Mouse (Mus musculus) midbrain, postnatal 0 days (tissue): ENCODE results near the gene Epas1. TPM values are rescaled to one million over a fixed set of nuclear protein-coding genes. Genes with fewer than 3 reads are reported as not detected.

ENCODE experiments used
- ATAC-seq: fragments of 200-750 bp; cut with Nextera tagmentation; 2 replicates; pipeline ENCODE4 v1.8.0; 2017; ENCODE audit warnings: moderate number of reproducible peaks, mild to moderate bottlenecking, moderate TSS enrichment, moderate library complexity; ENCODE audit not compliant: low FRiP score
- DNase-seq: peaks from one replicate; pipeline ENCODE4 v3.0.0-alpha.2; 2015; ENCODE audit warnings: low spot score
- H3K27ac ChIP-seq: fragments of 300-500 bp; sonication (generic); 2 replicates; pipeline ENCODE4 v1.5.1; 2014; ENCODE audit warnings: low read depth, mild to moderate bottlenecking, low read length, mixed read lengths
- H3K27me3 ChIP-seq: fragments of 300-500 bp; sonication (generic); 2 replicates; pipeline ENCODE4 v1.6.1; 2014; ENCODE audit warnings: low read length, control low read depth, mixed read lengths; ENCODE audit not compliant: insufficient read depth
- H3K36me3 ChIP-seq: fragments of 300-500 bp; sonication (generic); 2 replicates; pipeline ENCODE4 v1.6.1; 2014; ENCODE audit warnings: low read length, control low read depth, mixed read lengths; ENCODE audit not compliant: insufficient read depth
- H3K4me1 ChIP-seq: fragments of 300-500 bp; sonication (generic); 2 replicates; pipeline ENCODE4 v1.6.1; 2014; ENCODE audit warnings: mild to moderate bottlenecking, control low read depth, antibody characterized with exemption, low read length, mixed read lengths; ENCODE audit not compliant: insufficient read depth
- H3K4me2 ChIP-seq: fragments of 300-500 bp; sonication (generic); 2 replicates; pipeline ENCODE4 v1.6.1; 2014; ENCODE audit warnings: low read depth, mild to moderate bottlenecking, low read length, mixed read lengths; ENCODE audit not compliant: poor library complexity, severe bottlenecking
- H3K4me3 ChIP-seq: fragments of 300-500 bp; sonication (generic); 2 replicates; pipeline ENCODE4 v1.5.1; 2014; ENCODE audit warnings: low read depth, mild to moderate bottlenecking, low read length, moderate library complexity
- H3K9ac ChIP-seq: fragments of 300-500 bp; sonication (generic); replicated peaks from 2 replicates; pipeline ENCODE4 v1.6.1; 2014; ENCODE audit warnings: mild to moderate bottlenecking, low read length, moderate library complexity, mixed read lengths; ENCODE audit not compliant: poor library complexity, severe bottlenecking
- H3K9me3 ChIP-seq: fragments of 300-500 bp; sonication (generic); 2 replicates; pipeline ENCODE4 v1.6.1; 2016; ENCODE audit warnings: low read length, control low read depth
- CTCF ChIP-seq: IDR thresholded peaks from 2 replicates; pipeline ENCODE4 v1.5.1; 2016; ENCODE audit warnings: antibody characterized with exemption, mild to moderate bottlenecking
- WGBS: fragments of 180-500 bp; shearing (Covaris S2); extraction: QIAGEN DNeasy Blood & Tissue Kit; methylation state at CpG from one replicate; pipeline ENCODE4 v1.1.7; 2014; 5-methylcytosine and 5-hydroxymethylcytosine counted together
- polyA plus RNA-seq: library from polyadenylated mRNA; unstranded; fragments of >200 nt; fragmentation: Nextera tagmentation; extraction: Ambion mirVana; gene quantifications from 2 replicates; pipeline ENCODE4 v1.2.1, GENCODE M21; 2015
- total RNA-seq: library from RNA; depleted of rRNA; stranded (reverse); fragments of >200 nt; gene quantifications from 2 replicates; pipeline ENCODE4 v1.2.3, GENCODE M21; 2014

The Epas1 gene
- total and polyA plus RNA-seq, 2 experiments from 2014 or later = 6.3 to 17.5 TPM

GRCm38 (mm10) chr17:86779191-86780130 lies 26.0 kb downstream of the Epas1 start:
- TF ChIP-seq CTCF = 0 out of 2 replicates have a peak, but pooled peaks have one; percentile 0
- no peak for ATAC-seq
- Histone ChIP-seq H3K4me3 (no peak overlapping the region), H3K27me3 (0 out of 2 replicates have a peak, but pooled peaks cover 3% of the 10 kb centered on the region), H3K9ac (no peak overlapping the region), H3K36me3 (no peaks in the 10 kb centered on the region), H3K4me2 (no peak overlapping the region), H3K9me3 (no peaks in the 10 kb centered on the region), H3K4me1 (peaks cover 6% of the 10 kb centered on the region; the same call in 1 of the 2 replicates), H3K27ac (no peak overlapping the region)
- WGBS = 63% methylated on average over 15 of the region's 15 CpGs
- DNase-seq = peak; percentile 7

- H3K9ac ChIP-seq = no peak overlapping the region
- ATAC-seq (no peak), DNase-seq (no peak)
- H3K4me3 ChIP-seq = no peak overlapping the region
- H3K27me3 ChIP-seq = 0 out of 2 replicates have a peak, but pooled peaks cover 3% of the 10 kb centered on the region
- H3K27ac ChIP-seq = no peak overlapping the region
- no peak for TF ChIP-seq CTCF
- H3K4me2 ChIP-seq = no peak overlapping the region
- peaks cover 6% of the 10 kb centered on the region; the same call in 1 of the 2 replicates for H3K4me1 ChIP-seq
- H3K9me3 ChIP-seq = no peaks in the 10 kb centered on the region
- no peaks in the 10 kb centered on the region for H3K36me3 ChIP-seq
- WGBS = 46% methylated on average over 6 of the region's 6 CpGs
Observed at GRCm38 (mm10) chr17:86780708-86781318, 27.3 kb downstream of the Epas1 start.

- no peak for ATAC-seq
- Histone ChIP-seq H3K27me3 (0 out of 2 replicates have a peak, but pooled peaks cover 3% of the 10 kb centered on the region), H3K27ac (no peak overlapping the region), H3K4me2 (no peak overlapping the region), H3K36me3 (no peaks in the 10 kb centered on the region), H3K4me1 (peaks cover 6% of the 10 kb centered on the region; the same call in 1 of the 2 replicates), H3K9me3 (no peaks in the 10 kb centered on the region), H3K9ac (no peak overlapping the region), H3K4me3 (no peak overlapping the region)
- WGBS = 64% methylated on average over 12 of the region's 12 CpGs
- TF ChIP-seq CTCF = no peak
- DNase-seq = peak; percentile 55
Observed at GRCm38 (mm10) chr17:86781755-86782400, 28.4 kb downstream of the Epas1 start.

GRCm38 (mm10) chr17:86784405-86784977 lies 31.0 kb downstream of the Epas1 start:
- no peak overlapping the region for H3K4me2 ChIP-seq
- 0 out of 2 replicates have a peak, but pooled peaks cover 3% of the 10 kb centered on the region for H3K27me3 ChIP-seq
- ATAC-seq (no peak), DNase-seq (no peak)
- WGBS = 65% methylated on average over 10 of the region's 10 CpGs
- H3K4me3 ChIP-seq = no peak overlapping the region
- H3K36me3 ChIP-seq = no peaks in the 10 kb centered on the region
- H3K27ac ChIP-seq = no peak overlapping the region
- H3K9me3 ChIP-seq = no peaks in the 10 kb centered on the region
- no peak overlapping the region for H3K9ac ChIP-seq
- TF ChIP-seq CTCF = no peak
- peaks cover 6% of the 10 kb centered on the region; the same call in 1 of the 2 replicates for H3K4me1 ChIP-seq

GRCm38 (mm10) chr17:86785612-86786011 lies 32.1 kb downstream of the Epas1 start:
- Histone ChIP-seq H3K9me3 (no peaks in the 10 kb centered on the region), H3K36me3 (no peaks in the 10 kb centered on the region), H3K27ac (no peak overlapping the region), H3K4me3 (no peak overlapping the region), H3K4me2 (no peak overlapping the region), H3K27me3 (0 out of 2 replicates have a peak, but pooled peaks cover 3% of the 10 kb centered on the region), H3K9ac (no peak overlapping the region), H3K4me1 (peaks cover 3% of the 10 kb centered on the region; the same call in 1 of the 2 replicates)
- no peak for ATAC-seq
- TF ChIP-seq CTCF = no peak
- WGBS = 43% methylated on average over 7 of the region's 7 CpGs
- DNase-seq = peak; percentile 32
